Mouse (Mus musculus) embryonic facial prominence, embryonic 10.5 days (tissue): Measurements from ENCODE around the gene Ern1. TPM values are rescaled to one million over a fixed set of nuclear protein-coding genes. Genes with fewer than 3 reads are reported as not detected.
A peak's percentile ranks its signal among the peaks of the same experiment; 100 is the strongest.
"Not testable (repeated sequence)": the region's sequence is repeated elsewhere in the genome, so short reads cannot be mapped to it uniquely, and the experiment has no call there.

ENCODE experiments used
- DNase-seq: peaks from one replicate; pipeline ENCODE4 v3.0.0-alpha.2; 2017; ENCODE audit warnings: low spot score
- H3K27ac ChIP-seq: fragments of 300-500 bp; sonication (generic); replicated peaks from 2 replicates; pipeline ENCODE4 v1.5.1; 2016; ENCODE audit warnings: mild to moderate bottlenecking
- H3K27me3 ChIP-seq: fragments of 300-500 bp; sonication (generic); replicated peaks from 2 replicates; pipeline ENCODE4 v1.6.1; 2016; ENCODE audit warnings: low read depth, mild to moderate bottlenecking; ENCODE audit not compliant: poor library complexity, severe bottlenecking
- H3K36me3 ChIP-seq: fragments of 300-500 bp; sonication (generic); replicated peaks from 2 replicates; pipeline ENCODE4 v1.6.1; 2016; ENCODE audit warnings: mild to moderate bottlenecking, moderate library complexity
- H3K4me1 ChIP-seq: fragments of 300-500 bp; sonication (generic); 2 replicates; pipeline ENCODE4 v1.6.1; 2016
- H3K4me3 ChIP-seq: fragments of 300-500 bp; sonication (generic); 2 replicates; pipeline ENCODE4 v1.5.1; 2016; ENCODE audit warnings: mild to moderate bottlenecking, moderate library complexity
- H3K9me3 ChIP-seq: fragments of 300-500 bp; sonication (generic); 2 replicates; pipeline ENCODE4 v1.6.1; 2016; ENCODE audit warnings: mild to moderate bottlenecking
- WGBS: fragments of 180-500 bp; shearing (Covaris S2); methylation state at CpG from one replicate; pipeline ENCODE4 v1.1.7; 2016; 5-methylcytosine and 5-hydroxymethylcytosine counted together
- polyA plus RNA-seq: library from polyadenylated mRNA; unstranded; fragments of >200 nt; fragmentation: Nextera tagmentation; extraction: Ambion mirVana; gene quantifications from 2 replicates; pipeline ENCODE4 v1.2.1, GENCODE M21; 2016

Gene Ern1
- polyA plus RNA-seq, 1 experiment from 2014 or later: 5.5 TPM

GRCm38 (mm10) chr11:106501308-106502158, 13.9 kb upstream of the Ern1 start:
- peak; percentile 76 for DNase-seq
- H3K4me3 ChIP-seq: peak overlapping the region; percentile 86
- 1% methylated on average over 22 of the region's 22 CpGs for WGBS

GRCm38 (mm10) chr11:106500393-106501307, 13.0 kb upstream of the Ern1 start:
- Histone ChIP-seq H3K36me3 (no peaks in the 10 kb centered on the region), H3K27ac (peak overlapping the region; percentile 99), H3K9me3 (no peaks in the 10 kb centered on the region), H3K27me3 (no peaks in the 10 kb centered on the region), H3K4me3 (peak overlapping the region; percentile 86), H3K4me1 (peaks cover 17% of the 10 kb centered on the region)
- DNase-seq: peak; percentile 93
- WGBS: under 1% methylated on average over 51 of the region's 55 CpGs

More at GRCm38 (mm10) chr11:106501308-106502158, 13.9 kb upstream of the Ern1 start:
- Histone ChIP-seq H3K36me3 (0 out of 2 replicates have a peak, but pooled peaks cover 2% of the 10 kb centered on the region), H3K9me3 (no peaks in the 10 kb centered on the region), H3K27ac (peak overlapping the region; percentile 99), H3K27me3 (no peaks in the 10 kb centered on the region), H3K4me1 (peaks cover 17% of the 10 kb centered on the region)

GRCm38 (mm10) chr11:106498739-106499379, 11.2 kb upstream of the Ern1 start:
- 30% methylated on average over 4 of the region's 4 CpGs for WGBS
- no peak for DNase-seq
- H3K27ac ChIP-seq: no peak overlapping the region
- H3K4me1 ChIP-seq: peaks cover 17% of the 10 kb centered on the region
- H3K36me3 ChIP-seq: no peaks in the 10 kb centered on the region
- no peaks in the 10 kb centered on the region for H3K9me3 ChIP-seq
- no peak overlapping the region for H3K4me3 ChIP-seq
- no peaks in the 10 kb centered on the region for H3K27me3 ChIP-seq

DNA sequence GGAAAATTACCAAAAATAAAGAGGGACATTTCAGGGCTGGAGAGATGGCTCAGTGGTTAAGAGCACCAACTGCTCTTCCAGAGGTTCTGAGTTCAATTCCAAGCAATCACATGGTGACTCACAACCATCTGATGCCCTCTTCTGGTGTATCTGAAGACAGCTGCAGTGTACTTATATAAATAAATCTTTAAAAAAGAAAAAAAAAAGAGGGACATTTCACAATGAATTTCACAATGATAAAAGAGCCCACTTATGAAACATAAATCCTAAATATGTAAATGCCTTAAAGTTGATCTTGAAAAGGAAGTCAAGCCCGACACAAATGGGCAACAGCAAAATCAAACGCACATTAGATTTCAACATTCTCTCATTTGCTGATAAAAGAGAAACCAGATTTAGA, 10.3 kb upstream of the Ern1 start:
- no peak for DNase-seq
- H3K4me3 ChIP-seq: no peak overlapping the region
- no peaks in the 10 kb centered on the region for H3K36me3 ChIP-seq
- no peaks in the 10 kb centered on the region for H3K27me3 ChIP-seq
- peaks cover 17% of the 10 kb centered on the region for H3K4me1 ChIP-seq
- no peaks in the 10 kb centered on the region for H3K9me3 ChIP-seq
- no peak overlapping the region for H3K27ac ChIP-seq
- 90% methylated on average over 2 of the region's 2 CpGs for WGBS

DNA sequence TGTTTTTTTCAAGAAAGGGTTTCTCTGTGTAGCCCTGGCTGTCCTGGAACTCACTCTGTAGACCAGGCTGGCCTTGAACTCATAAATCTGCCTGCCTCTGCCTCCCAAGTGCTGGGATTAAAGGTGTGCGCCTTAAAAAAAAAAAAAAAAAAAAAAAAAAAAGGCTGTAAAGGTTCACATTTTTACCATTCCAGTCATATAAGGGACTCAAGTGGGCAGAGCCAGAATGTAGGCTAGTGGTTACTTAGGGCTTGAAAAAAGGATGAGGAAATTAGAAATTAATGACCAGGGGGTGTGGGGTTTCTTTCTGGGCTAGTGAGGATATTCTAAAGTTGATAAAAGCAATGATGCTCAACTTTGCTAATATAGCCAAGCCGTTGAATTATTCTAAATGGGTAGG, 9.4 kb upstream of the Ern1 start:
- not testable (repeated sequence) for H3K4me3 ChIP-seq, H3K27ac ChIP-seq, H3K9me3 ChIP-seq, H3K36me3 ChIP-seq, DNase-seq, H3K27me3 ChIP-seq
- 91% methylated on average over 2 of the region's 2 CpGs for WGBS
- peaks cover 12% of the 10 kb centered on the region for H3K4me1 ChIP-seq

DNA sequence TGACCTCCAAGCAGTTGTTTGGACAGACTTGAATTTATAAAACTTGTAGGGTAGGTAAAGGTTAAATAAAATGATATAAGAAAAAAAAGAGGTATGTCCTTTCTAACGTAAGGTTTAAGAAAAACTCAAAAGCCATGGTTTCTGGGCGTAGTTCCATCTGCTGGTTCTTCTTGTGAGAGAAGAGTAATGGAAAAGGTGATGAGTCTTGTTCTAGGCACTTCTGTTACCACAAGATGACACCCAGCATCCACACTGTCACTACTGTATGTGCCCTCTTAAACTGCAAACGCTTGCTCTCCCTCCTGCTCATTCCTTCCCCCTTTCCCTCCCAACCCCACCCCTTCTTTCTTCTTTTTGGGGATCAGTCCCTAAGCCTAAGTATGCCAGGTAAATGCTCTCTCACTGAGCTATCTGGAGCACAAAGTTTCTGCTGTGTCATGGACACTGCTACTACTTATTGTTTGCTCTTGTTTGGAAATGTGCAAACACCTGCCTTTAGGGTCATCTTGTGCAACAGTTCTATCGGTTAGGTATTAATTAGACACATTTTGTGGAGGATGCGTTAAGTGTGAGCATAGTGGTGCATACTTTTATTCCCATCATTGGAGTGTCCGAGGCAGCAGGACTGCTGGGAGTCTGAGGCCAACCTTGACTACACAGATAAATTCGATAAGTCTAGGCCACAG, 5.5 kb upstream of the Ern1 start:
- WGBS: 81% methylated on average over 7 of the region's 7 CpGs
- Histone ChIP-seq H3K4me3 (no peak overlapping the region), H3K4me1 (peaks cover 7% of the 10 kb centered on the region), H3K9me3 (no peaks in the 10 kb centered on the region), H3K36me3 (no peaks in the 10 kb centered on the region), H3K27me3 (no peaks in the 10 kb centered on the region), H3K27ac (no peak overlapping the region)
- no peak for DNase-seq

GRCm38 (mm10) chr11:106491393-106491792, 3.7 kb upstream of the Ern1 start:
- H3K4me3 ChIP-seq: no peak overlapping the region
- 3% methylated on average over 3 of the region's 3 CpGs for WGBS
- H3K27me3 ChIP-seq: no peaks in the 10 kb centered on the region
- H3K9me3 ChIP-seq: no peaks in the 10 kb centered on the region
- H3K36me3 ChIP-seq: no peaks in the 10 kb centered on the region
- no peak overlapping the region for H3K27ac ChIP-seq
- DNase-seq: peak; percentile 68
- H3K4me1 ChIP-seq: peaks cover 17% of the 10 kb centered on the region

DNA sequence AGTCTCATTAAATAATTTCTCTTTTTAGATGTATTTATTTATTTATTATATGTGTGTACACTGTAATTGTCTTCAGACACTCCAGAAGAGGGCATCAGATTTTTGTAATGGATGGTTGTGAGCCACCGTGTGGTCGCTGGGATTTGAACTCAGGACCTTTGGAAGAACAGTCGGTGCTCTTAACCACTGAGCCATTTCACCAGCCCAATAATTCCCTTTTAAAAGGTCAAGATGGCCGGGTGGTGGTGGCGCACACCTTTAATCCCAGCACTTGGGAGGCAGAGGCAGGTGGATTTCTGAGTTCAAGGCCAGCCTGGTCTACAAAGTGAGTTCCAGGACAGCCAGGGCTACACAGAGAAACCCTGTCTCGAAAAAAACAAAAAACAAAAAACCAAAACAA, 2.9 kb upstream of the Ern1 start:
- DNase-seq, H3K36me3 ChIP-seq, H3K9me3 ChIP-seq, H3K27ac ChIP-seq, H3K27me3 ChIP-seq, H3K4me3 ChIP-seq: not testable (repeated sequence)
- 90% methylated on average over 6 of the region's 6 CpGs for WGBS
- peaks cover 22% of the 10 kb centered on the region for H3K4me1 ChIP-seq

DNA sequence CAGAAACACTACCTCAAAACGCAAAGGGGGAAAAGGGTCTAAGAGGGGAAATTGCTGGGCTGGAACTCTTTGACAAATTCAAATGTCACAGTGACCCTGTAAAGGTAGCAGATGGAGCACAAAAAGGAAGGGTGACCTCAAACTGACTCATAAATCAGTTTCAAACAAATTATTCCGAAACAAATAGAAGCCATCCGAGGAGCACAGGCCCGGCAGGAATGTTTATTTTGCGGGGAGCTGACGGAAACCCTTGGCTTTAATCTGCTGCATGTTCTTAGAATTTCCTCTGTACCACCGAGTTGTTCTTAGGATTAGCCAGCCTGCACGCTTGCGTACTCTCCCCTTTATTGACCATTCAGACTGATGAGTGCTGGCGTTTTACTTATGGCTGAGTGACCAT, 2.4 kb upstream of the Ern1 start:
- H3K27me3 ChIP-seq: 0 out of 2 replicates have a peak, but pooled peaks cover 4% of the 10 kb centered on the region
- H3K27ac ChIP-seq: no peak overlapping the region
- DNase-seq: no peak
- H3K4me3 ChIP-seq: no peak overlapping the region
- peaks cover 22% of the 10 kb centered on the region for H3K4me1 ChIP-seq
- no peaks in the 10 kb centered on the region for H3K36me3 ChIP-seq
- WGBS: 61% methylated on average over 10 of the region's 10 CpGs
- H3K9me3 ChIP-seq: no peaks in the 10 kb centered on the region

DNA sequence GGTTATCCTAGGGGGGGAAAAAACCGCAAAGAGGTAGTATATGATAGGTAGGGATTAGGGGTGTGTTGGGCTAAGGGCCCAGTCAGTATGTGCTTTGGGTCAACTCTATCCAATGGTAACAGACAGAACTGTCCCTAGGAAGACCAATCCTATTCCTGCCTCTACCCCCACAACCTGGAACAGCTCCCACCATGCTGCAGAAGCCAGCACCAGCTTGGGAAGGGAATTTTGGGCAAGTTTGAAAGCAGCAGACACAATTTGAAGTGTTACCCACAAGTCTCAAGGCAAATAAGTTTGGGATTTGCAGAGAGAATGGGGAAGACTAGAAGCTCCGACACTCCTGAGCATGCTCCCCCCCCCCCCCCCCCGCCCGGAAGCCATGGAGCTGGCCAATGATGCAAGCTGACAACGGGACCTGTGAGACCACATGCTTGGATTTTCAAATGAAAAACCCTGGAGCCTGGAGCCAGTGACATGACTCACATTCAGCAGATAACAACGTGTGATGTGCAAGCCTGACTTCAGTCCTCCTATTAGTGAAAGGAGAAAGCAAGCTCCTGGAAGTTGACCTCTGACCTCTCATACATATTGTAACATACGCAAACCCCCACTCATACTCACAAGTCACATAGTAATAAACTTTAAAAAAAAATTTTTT, 1.5 kb upstream of the Ern1 start:
- H3K9me3 ChIP-seq: no peaks in the 10 kb centered on the region
- 0 out of 2 replicates have a peak, but pooled peaks cover 4% of the 10 kb centered on the region for H3K27me3 ChIP-seq
- no peak overlapping the region for H3K27ac ChIP-seq
- H3K4me1 ChIP-seq: peaks cover 22% of the 10 kb centered on the region
- WGBS: 61% methylated on average over 7 of the region's 7 CpGs
- no peak overlapping the region for H3K4me3 ChIP-seq
- H3K36me3 ChIP-seq: no peaks in the 10 kb centered on the region
- no peak for DNase-seq

DNA sequence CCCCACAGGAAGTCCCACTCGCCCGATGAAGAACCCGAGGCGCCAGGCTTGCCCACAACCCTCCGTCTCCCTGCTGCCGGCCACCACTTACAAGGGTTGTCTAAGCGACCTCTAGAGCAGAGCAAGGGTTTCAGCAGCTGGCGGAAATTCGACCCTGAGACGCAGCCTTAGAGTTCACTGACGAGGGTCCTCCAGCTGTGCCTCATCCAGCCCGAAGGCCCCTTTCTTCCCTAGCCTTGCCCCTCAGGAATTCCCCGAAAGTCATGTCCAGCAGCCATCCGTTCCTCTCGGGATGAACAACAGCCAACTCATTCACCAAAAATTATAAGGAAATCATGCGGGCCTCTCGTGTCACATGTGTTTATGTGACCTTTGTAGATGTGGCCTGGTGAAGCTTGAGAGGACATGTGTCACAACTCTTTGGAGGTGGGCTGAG, 492 bp upstream of the Ern1 start:
- WGBS: 12% methylated on average over 17 of the region's 17 CpGs
- Histone ChIP-seq H3K4me1 (peaks cover 22% of the 10 kb centered on the region), H3K27ac (peak overlapping the region; percentile 87), H3K9me3 (no peaks in the 10 kb centered on the region), H3K27me3 (0 out of 2 replicates have a peak, but pooled peaks cover 4% of the 10 kb centered on the region), H3K4me3 (peak overlapping the region; percentile 98), H3K36me3 (no peaks in the 10 kb centered on the region)
- DNase-seq: no peak
